Mouse (Mus musculus) hematopoietic multipotent progenitor cell, adult 10-12 weeks (in vitro differentiated cells): ENCODE results near the gene Fam172a. TPM values are rescaled to one million over a fixed set of nuclear protein-coding genes. Genes with fewer than 3 reads are reported as not detected.

Source experiments
- polyA plus RNA-seq: library from polyadenylated mRNA; stranded (reverse); fragments of >175 nt; gene quantifications from 2 replicates; pipeline ENCODE4 v1.2.3, GENCODE M21; 2012; ENCODE audit warnings: low replicate concordance

Gene Fam172a
- polyA plus RNA-seq, result 28.9 and 63.9 TPM in 2 replicates

GRCm38 (mm10) chr13:77701733-77702132 lies at the start of gene Fam172a:
Gene Fam172a, plus strand, starts transcription at chr13:77702033.

GRCm38 (mm10) chr13:78024683-78025294 lies 323.0 kb downstream of the Fam172a start, which contains the start of gene Pou5f2:
Gene Pou5f2, plus strand, starts transcription at chr13:78024902.

GRCm38 (mm10) chr13:78199642-78200160 lies 497.9 kb downstream of the Fam172a start, which contains the start of gene Nr2f1:
Gene Nr2f1, minus strand, starts transcription at chr13:78199757.

